Mouse (Mus musculus) neural tube, postnatal 0 days (tissue): ENCODE measurements around the gene Ece2. TPM values are rescaled to one million over a fixed set of nuclear protein-coding genes. Genes with fewer than 3 reads are reported as not detected.
A peak's percentile ranks its signal among the peaks of the same experiment; 100 is the strongest.

Experiments
- microRNA counts: library from miRNA; unstranded; fragments of <30 nt; microRNA quantifications from one replicate; lab custom pipeline; 2015
- microRNA-seq: library from miRNA; unstranded; fragments of <30 nt; microRNA quantifications from one replicate; pipeline ENCODE4, GENCODE M21; 2016
- polyA plus RNA-seq: library from polyadenylated mRNA; unstranded; fragments of >200 nt; fragmentation: Nextera tagmentation; extraction: Ambion mirVana; gene quantifications from 2 replicates; pipeline ENCODE4 v1.2.1, GENCODE M21; 2015

Ece2 gene
- 14.8 and 20.3 TPM in 2 replicates for polyA plus RNA-seq

DNA sequence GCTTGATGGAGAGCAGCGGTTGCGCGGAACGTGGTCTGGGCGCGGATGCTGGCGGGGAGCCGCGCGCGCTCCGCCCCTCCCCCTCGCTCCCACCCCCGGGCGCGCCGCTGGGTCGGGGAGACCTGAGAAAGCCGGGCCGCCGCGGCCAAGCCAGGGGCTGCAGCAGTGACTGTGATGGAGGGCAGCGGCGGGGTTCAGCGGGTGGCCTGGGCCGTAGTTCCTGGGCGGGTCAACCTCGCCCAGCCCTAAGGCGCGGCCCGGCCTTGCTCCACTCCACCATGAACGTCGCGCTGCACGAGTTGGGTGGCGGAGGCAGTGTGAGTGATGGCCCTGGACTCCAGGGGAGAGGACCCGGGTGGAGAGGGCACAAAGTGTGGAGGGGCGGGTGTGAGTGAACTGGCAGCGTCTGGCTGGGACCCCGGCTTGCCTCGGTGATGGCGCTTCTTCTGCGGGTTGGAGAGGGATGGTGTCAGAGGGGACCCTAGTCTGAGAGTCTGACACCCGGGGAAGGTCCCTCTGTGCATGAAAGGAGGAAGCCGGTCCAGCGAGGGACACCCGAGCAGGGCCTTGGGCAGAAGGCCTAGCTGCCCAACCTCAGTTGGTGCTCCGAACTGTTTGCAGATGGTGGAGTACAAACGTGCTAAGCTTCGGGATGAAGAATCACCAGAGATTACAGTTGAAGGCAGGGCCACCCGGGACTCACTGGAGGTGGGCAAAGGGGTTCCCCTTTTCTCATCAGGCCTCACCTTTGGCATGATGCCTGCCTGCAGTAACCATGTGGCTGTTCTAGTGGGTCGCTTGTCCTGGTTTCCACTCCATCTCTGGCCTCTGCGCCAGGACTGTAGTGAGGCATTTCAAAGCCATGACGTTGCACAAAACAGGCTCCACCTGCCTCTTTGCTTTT is at the start of gene Ece2:
TSS of gene Ece2 (plus strand) at position 98 of the 904 bp plus-strand sequence.

DNA sequence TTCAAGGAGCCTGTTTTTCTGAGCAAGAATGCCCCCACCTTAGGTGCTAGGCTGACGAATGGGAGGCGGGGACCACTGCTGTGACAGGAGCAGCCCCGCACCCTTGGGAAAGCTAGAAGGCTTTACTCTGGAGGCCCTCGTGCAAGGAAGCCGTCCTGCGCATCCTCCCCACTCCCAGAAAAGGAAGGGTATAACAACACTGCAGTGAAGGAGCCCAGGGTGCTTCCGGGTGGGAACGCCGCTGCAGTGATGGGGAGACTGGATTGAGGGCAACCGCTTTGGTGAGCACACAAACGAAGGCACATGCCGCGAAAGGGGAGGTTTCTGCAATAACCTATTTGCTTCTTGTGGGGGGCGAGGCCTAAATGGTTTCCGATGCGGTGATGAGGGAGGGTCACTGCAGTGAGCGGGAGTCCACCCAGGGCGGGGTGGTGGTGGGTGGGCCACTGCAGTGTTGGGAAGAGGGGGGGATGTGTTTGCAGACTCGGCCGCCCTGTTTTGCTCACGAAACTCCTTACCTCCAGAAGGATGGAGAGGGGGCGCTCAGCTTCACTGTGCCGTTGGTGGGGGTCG is 40.2 kb upstream of the Ece2 start, which contains the start of gene Vwa5b2:
TSS of gene Vwa5b2 (plus strand) at position 106 of the 573 bp plus-strand sequence.

GRCm38 (mm10) chr16:20611357-20612227 is 18.0 kb upstream of the Ece2 start, which contains the start of the genes Eef1akmt4, Gm49333 and Alg3:
TSS of gene Eef1akmt4 (plus strand) at chr16:20611593.
TSS of gene Gm49333 (plus strand) at chr16:20611610.
TSS of gene Alg3 (minus strand) at chr16:20611735.

GRCm38 (mm10) chr16:20621191-20621990 is 8.2 kb upstream of the Ece2 start, which contains the start of gene Camk2n2:
TSS of gene Camk2n2 (minus strand) at chr16:20621287.

GRCm38 (mm10) chr16:20651076-20651946 is 21.7 kb downstream of the Ece2 start, which contains the start of gene Psmd2:
TSS of gene Psmd2 (plus strand) at chr16:20651652.

DNA sequence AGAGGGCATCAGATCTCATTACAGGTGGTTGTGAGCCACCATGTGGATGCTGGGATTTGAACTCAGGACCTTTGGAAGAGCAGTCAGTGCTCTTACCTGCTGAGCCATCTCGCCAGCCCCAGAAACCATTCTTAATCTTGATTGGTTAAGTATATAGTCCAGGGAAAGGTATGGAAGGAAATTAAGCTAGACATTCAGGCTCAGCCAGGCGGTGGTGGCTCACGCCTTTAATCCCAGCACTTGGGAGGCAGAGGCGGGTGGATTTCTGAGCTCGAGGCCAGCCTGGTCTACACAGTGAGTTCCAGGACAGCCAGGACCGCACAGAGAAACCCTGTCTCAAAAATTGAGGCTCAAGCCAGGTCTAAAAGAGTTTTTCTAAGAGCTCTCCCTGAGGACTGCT is 38.4 kb downstream of the Ece2 start, which contains the start of gene Eif4g1:
TSS of gene Eif4g1 (plus strand) at position 301 of the 400 bp plus-strand sequence.

DNA sequence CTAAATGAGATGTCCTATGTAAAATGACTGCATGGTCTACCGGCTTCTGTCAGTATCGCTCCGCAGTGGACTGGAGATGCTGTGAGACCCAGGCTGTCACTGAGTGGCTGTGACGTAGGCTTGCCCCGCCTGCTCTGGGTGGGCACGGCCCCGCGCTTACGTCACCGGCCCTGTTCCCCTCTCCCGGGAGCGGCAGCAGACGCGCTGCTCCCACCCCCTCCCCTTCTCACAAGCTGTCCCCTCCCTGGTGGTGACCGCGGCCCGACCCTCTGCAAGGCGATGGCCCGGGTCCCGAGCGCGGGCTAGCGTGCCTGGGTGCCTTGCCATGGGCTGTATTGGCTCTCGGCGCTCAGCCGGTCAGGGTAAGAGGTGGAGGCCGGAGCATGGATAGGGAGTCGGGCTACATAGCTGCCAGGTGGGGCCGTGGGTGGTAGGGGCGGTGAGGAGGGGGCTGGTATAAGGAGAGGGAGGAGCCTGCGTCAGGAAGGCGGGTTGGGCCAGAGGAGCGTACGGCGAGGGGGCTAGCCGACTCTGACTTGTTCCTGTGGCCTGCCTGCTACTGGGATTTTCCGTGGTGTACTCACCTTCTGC is 63.6 kb downstream of the Ece2 start, which contains the start of gene Fam131a:
TSS of gene Fam131a (plus strand) at position 131 of the 591 bp plus-strand sequence.

MicroRNAs within 50 kb of the gene (microRNA counts, 519-probe panel; counts per million panel counts)
- microRNA mmu-miR-1224 (lab: Ali Mortazavi, UCI): 4,082 counts per million, percentile 35 among the panel's probes with 10 or more counts

Small RNA genes lying within 50 kb of the gene (microRNA-seq; reads per million reads assigned to microRNA genes)
- 227 reads per million, percentile 55 among the genes with 10 or more reads in this experiment for gene Mir1224

Other genes with a start within 250 kb of the Ece2 start
- 62.9 and 82.7 TPM in 2 replicates for gene Abcc5, start 203.4 kb upstream of the Ece2 start, polyA plus RNA-seq
- 88.5 and 88.8 TPM in 2 replicates for gene Eif2b5, start 131.0 kb upstream of the Ece2 start, polyA plus RNA-seq
- 21.3 and 26.8 TPM in 2 replicates for gene Dvl3, start 112.8 kb upstream of the Ece2 start, polyA plus RNA-seq
- 1,145 and 1,197 TPM in 2 replicates for gene Ap2m1, start 94.3 kb upstream of the Ece2 start, polyA plus RNA-seq
- 77.6 and 85.8 TPM in 2 replicates for gene Abcf3, start 81.3 kb upstream of the Ece2 start, polyA plus RNA-seq
- gene Vwa5b2, start 40.4 kb upstream of the Ece2 start, polyA plus RNA-seq: 54.5 and 66.7 TPM in 2 replicates
- gene Eef1akmt4, start 18.2 kb upstream of the Ece2 start, polyA plus RNA-seq: 5.4 and 5.9 TPM in 2 replicates
- gene Gm49333, start 18.2 kb upstream of the Ece2 start, polyA plus RNA-seq: 0.21 TPM in 1 of 2 replicates, not detected in the other
- 34.5 and 40.8 TPM in 2 replicates for gene Alg3, start 18.1 kb upstream of the Ece2 start, polyA plus RNA-seq
- 126 and 143 TPM in 2 replicates for gene Camk2n2, start 8.5 kb upstream of the Ece2 start, polyA plus RNA-seq
- gene Psmd2, start 21.8 kb downstream of the Ece2 start, polyA plus RNA-seq: 259 and 279 TPM in 2 replicates
- 129 and 138 TPM in 2 replicates for gene Eif4g1, start 38.5 kb downstream of the Ece2 start, polyA plus RNA-seq
- gene Fam131a, start 63.4 kb downstream of the Ece2 start, polyA plus RNA-seq: 56.4 and 63.2 TPM in 2 replicates
- 95.0 and 97.8 TPM in 2 replicates for gene Polr2h, start 87.8 kb downstream of the Ece2 start, polyA plus RNA-seq
- 29.6 and 31.2 TPM in 2 replicates for gene Clcn2, start 87.9 kb downstream of the Ece2 start, polyA plus RNA-seq
- gene Chrd, start 103.3 kb downstream of the Ece2 start, polyA plus RNA-seq: 5.7 TPM in 2 replicates
- gene Thpo, start 104.7 kb downstream of the Ece2 start, polyA plus RNA-seq: 0.77 and 0.92 TPM in 2 replicates